Mouse (Mus musculus) thymus, adult 2 months (tissue): Measurements from ENCODE around the gene Eloa.

Experiments
- CTCF ChIP-seq: fragments of 200-500 bp; IDR thresholded peaks from 2 replicates; pipeline ENCODE4 v1.5.1; 2012; ENCODE audit warnings: mild to moderate bottlenecking, control low read depth, low read length, moderate library complexity, borderline replicate concordance; ENCODE audit not compliant: control insufficient read depth, poor library complexity, insufficient read depth; ENCODE audit errors: extremely low read depth
- POLR2A ChIP-seq: fragments of 200-500 bp; IDR thresholded peaks from 2 replicates; pipeline ENCODE4 v1.6.1; 2012; ENCODE audit warnings: mild to moderate bottlenecking, low read length, control low read depth, moderate library complexity; ENCODE audit not compliant: control insufficient read depth, poor library complexity, insufficient read depth; ENCODE audit errors: extremely low read depth

DNA sequence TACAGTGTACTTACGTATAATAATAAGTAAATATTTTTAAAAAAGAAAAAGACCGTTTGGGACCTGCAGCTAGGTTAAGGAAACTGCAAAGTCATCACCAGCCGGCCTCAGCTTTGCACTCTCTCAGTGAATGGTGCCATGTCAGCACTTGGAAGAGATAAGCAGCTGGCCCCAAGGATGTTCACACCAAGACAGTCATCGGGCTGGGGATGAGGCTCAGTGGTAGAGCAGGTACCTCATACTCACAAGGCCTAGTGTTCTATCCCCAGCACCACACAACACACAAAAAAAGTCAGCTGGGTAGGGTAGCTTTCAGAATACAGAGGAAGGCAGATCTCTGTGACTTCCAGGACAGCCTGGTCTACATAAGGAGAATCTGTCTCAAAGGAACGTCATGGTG, 36.4 kb downstream of the Eloa start:
- TF ChIP-seq CTCF: no peak
- TF ChIP-seq POLR2A: no peak
